Mouse (Mus musculus) cerebellum, adult 2 months (tissue): ENCODE measurements at regions not wholly inside any gene's neighbourhood (a gene's known extent, or its start where the extent isn't known, plus 50 kb on each side); places are given as distances from the start of the nearest gene placed in this dataset.

Experiments
- CTCF ChIP-seq: fragments of 200-500 bp; IDR thresholded peaks from 2 replicates; pipeline ENCODE4 v1.5.1; 2011; ENCODE audit warnings: low read depth, mild to moderate bottlenecking, control low read depth, low read length, moderate library complexity, borderline replicate concordance; ENCODE audit not compliant: insufficient read depth
- POLR2A ChIP-seq: fragments of 200-500 bp; IDR thresholded peaks from 2 replicates; pipeline ENCODE4 v1.6.1; 2011; ENCODE audit warnings: low read length, control low read depth, borderline replicate concordance; ENCODE audit not compliant: insufficient read depth

DNA sequence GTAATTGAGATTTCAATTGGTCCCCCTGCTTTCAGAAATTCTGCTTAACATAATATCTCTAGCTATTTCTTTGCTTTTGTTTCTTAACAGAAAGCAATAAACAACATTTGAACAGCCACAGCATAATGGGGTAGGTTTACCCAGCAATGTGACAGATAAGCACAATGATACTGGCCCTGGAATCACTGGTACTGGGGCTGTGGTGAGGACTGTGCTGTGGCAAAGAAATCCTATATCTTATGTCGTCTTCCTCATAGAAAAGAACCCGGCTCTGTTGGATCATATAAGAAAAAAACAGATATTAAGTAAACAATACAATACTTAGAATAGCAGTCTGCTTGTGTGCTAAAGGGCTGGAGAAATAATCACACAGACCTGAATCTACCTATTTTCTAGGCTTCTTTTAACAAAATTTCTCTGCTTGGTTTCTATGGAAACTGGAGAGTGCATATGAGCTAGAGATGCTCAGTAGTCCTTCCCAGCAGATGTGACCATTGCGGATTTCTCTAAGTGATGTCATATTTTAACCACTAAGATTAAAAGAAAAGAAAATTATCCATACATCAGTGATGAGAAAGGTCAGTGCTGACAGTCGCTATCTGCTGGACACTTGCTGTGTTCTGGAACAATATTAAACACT is 119.8 kb upstream of the Gnao1 start:
- TF ChIP-seq CTCF = no peak
- TF ChIP-seq POLR2A = no peak
